Mouse (Mus musculus) heart, embryonic 15.5 days (tissue): ENCODE data around the gene Rab6a. TPM values are rescaled to one million over a fixed set of nuclear protein-coding genes. Genes with fewer than 3 reads are reported as not detected.
"Not testable (repeated sequence)": the region's sequence is repeated elsewhere in the genome, so short reads cannot be mapped to it uniquely, and the experiment has no call there.

Experiments used
- ATAC-seq: fragments of 200-750 bp; cut with Nextera tagmentation; replicated peaks from 2 replicates; pipeline ENCODE4 v1.8.0; 2017; ENCODE audit warnings: low read depth, moderate TSS enrichment; ENCODE audit not compliant: insufficient number of reproducible peaks, insufficient read depth, low FRiP score
- H3K27ac ChIP-seq: fragments of 300-500 bp; sonication (generic); 2 replicates; pipeline ENCODE4 v1.5.1; 2015; ENCODE audit warnings: mild to moderate bottlenecking, inconsistent platforms
- H3K27me3 ChIP-seq: fragments of 300-500 bp; sonication (generic); 2 replicates; pipeline ENCODE4 v1.6.1; 2015; ENCODE audit warnings: inconsistent platforms
- H3K36me3 ChIP-seq: fragments of 300-500 bp; sonication (generic); 2 replicates; pipeline ENCODE4 v1.6.1; 2015; ENCODE audit warnings: mild to moderate bottlenecking, inconsistent platforms
- H3K4me1 ChIP-seq: fragments of 300-500 bp; sonication (generic); replicated peaks from 2 replicates; pipeline ENCODE4 v1.6.1; 2015; ENCODE audit warnings: inconsistent platforms
- H3K4me2 ChIP-seq: fragments of 300-500 bp; sonication (generic); 2 replicates; pipeline ENCODE4 v1.6.1; 2015; ENCODE audit warnings: inconsistent platforms, mild to moderate bottlenecking, moderate library complexity
- H3K4me3 ChIP-seq: fragments of 300-500 bp; sonication (generic); 2 replicates; pipeline ENCODE4 v1.5.1; 2015; ENCODE audit warnings: mild to moderate bottlenecking, inconsistent platforms
- H3K9ac ChIP-seq: fragments of 300-500 bp; sonication (generic); 2 replicates; pipeline ENCODE4 v1.6.1; 2015; ENCODE audit warnings: mild to moderate bottlenecking, inconsistent platforms
- H3K9me3 ChIP-seq: fragments of 300-500 bp; sonication (generic); replicated peaks from 2 replicates; pipeline ENCODE4 v1.6.1; 2016; ENCODE audit warnings: inconsistent platforms
- WGBS: fragments of 180-500 bp; shearing (Covaris S2); methylation state at CpG from one replicate; pipeline ENCODE4 v1.1.7; 2015; ENCODE audit warnings: mixed read lengths; 5-methylcytosine and 5-hydroxymethylcytosine counted together
- polyA plus RNA-seq: library from polyadenylated mRNA; unstranded; fragments of >200 nt; fragmentation: Nextera tagmentation; extraction: Ambion mirVana; gene quantifications from 2 replicates; pipeline ENCODE4 v1.2.1, GENCODE M21; 2015

The Rab6a gene
- 85.1 and 85.5 TPM in 2 replicates for polyA plus RNA-seq

- Histone ChIP-seq H3K4me2 (peak within 1 kb of the TSS; percentile 84), H3K9me3 (no peaks in the 10 kb centered on the region), H3K4me3 (peak within 1 kb of the TSS; percentile 99), H3K36me3 (no peaks in the 10 kb centered on the region), H3K27ac (peak within 1 kb of the TSS; percentile 98), H3K9ac (peak within 1 kb of the TSS; percentile 95), H3K4me1 (peaks cover 12% of the 10 kb centered on the region), H3K27me3 (no peaks in the 10 kb centered on the region)
- under 1% methylated on average over 100 of the region's 105 CpGs for WGBS
- peak; percentile 97 for ATAC-seq
Observed at GRCm38 (mm10) chr7:100607214-100608129, at the start of gene Rab6a. Gene Rab6a, plus strand, starts transcription at chr7:100607410.

- Histone ChIP-seq H3K4me3 (no peak overlapping the region), H3K9me3 (no peaks in the 10 kb centered on the region), H3K27me3 (no peaks in the 10 kb centered on the region), H3K4me1 (peaks cover 16% of the 10 kb centered on the region), H3K9ac (no peak overlapping the region), H3K36me3 (no peaks in the 10 kb centered on the region; the same call in 1 of the 2 replicates), H3K27ac (no peak overlapping the region), H3K4me2 (no peak overlapping the region)
- WGBS: 87% methylated on average over 4 of the region's 4 CpGs
- ATAC-seq: no peak
Observed at GRCm38 (mm10) chr7:100559331-100559730, 47.9 kb upstream of the Rab6a start.

DNA sequence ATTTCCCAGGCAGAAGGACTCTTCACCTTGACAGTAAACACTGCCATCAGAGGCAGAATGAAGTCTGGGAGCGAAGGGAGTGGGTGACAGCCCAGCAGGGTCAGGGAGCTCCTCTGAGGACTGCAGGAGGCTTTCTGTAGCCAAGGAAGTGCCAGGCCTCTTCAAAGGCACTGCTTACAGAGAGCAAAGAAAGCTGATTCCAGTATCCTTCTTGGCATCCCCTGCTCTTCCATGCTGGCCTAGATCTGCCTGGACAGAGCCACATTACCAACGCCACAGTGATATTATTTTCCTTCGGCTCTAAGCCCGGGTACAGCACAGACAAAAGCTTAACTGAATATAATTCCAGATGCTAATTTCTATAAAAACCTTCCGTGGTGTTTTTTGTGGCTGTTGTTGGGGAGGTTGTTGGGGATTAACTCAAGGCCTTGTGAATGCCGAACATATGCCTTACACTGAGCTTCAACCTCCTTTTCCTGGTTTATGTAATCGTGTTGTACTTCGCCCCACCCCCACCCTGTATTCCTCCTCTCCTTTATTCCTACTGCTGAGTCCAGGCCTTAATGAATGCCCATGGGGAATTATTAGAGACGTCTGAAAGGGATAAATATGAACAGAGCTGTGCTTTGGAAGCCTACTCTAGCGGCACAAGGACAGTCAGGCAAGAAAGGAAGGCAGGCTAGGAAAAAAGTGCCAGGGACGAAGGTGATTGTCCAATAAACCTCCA, 45.2 kb upstream of the Rab6a start:
- no peak overlapping the region for H3K9ac ChIP-seq
- H3K4me3 ChIP-seq: no peak overlapping the region
- H3K4me1 ChIP-seq: peaks cover 4% of the 10 kb centered on the region; the same call in 1 of the 2 replicates
- H3K36me3 ChIP-seq: peaks cover 7% of the 10 kb centered on the region; the same call in 1 of the 2 replicates
- WGBS: 82% methylated on average over 11 of the region's 11 CpGs
- no peak for ATAC-seq
- no peaks in the 10 kb centered on the region for H3K9me3 ChIP-seq
- H3K4me2 ChIP-seq: no peak overlapping the region
- no peaks in the 10 kb centered on the region for H3K27me3 ChIP-seq
- no peak overlapping the region for H3K27ac ChIP-seq

DNA sequence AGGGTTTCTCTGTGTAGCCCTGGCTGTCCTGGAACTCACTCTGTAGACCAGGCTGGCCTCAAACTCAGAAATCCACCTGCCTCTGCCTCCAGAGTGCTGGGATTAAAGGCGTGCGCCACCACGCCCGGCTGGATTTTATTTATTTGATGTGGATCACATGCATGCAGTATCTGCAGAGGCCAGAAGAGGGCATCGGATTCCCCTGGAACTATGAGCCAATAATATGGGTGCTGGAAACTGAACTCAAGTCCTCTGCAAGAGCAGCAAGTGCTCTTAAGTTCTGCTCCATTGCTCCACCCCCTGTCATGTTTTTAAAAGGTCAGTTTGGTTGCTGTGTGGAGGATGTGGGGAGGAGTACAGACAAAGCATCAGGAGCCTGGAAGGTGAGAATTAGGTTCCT, 40.0 kb upstream of the Rab6a start:
- H3K36me3 ChIP-seq, H3K9ac ChIP-seq, H3K27ac ChIP-seq, H3K4me1 ChIP-seq, ATAC-seq, H3K4me3 ChIP-seq, H3K9me3 ChIP-seq, H3K27me3 ChIP-seq, H3K4me2 ChIP-seq: not testable (repeated sequence)
- 80% methylated on average over 5 of the region's 5 CpGs for WGBS

DNA sequence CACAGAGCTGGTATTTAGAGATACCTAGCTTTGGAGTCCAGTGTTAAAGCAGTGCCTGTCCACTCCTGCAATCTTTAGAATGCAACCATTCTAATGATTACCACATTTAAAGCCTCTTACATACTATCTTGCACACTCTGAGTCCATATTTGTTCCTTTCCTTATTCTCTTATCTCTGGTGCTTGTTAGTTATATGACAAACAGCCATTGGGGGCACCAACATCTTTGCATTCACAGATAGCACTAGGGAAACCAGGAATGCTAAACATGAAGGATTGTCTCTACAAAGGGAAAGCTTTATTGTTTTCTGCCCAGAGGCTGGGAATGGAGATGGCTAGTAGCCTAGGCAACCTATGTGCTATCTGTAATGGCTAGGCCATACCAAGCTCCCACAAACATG, 37.3 kb upstream of the Rab6a start:
- H3K9me3 ChIP-seq: no peaks in the 10 kb centered on the region
- H3K27ac ChIP-seq: no peak overlapping the region
- no peak overlapping the region for H3K4me3 ChIP-seq
- H3K27me3 ChIP-seq: no peaks in the 10 kb centered on the region
- H3K36me3 ChIP-seq: peaks cover 1% of the 10 kb centered on the region; the same call in 1 of the 2 replicates
- no peak for ATAC-seq
- H3K9ac ChIP-seq: no peak overlapping the region
- H3K4me2 ChIP-seq: no peak overlapping the region
- H3K4me1 ChIP-seq: no peaks in the 10 kb centered on the region

DNA sequence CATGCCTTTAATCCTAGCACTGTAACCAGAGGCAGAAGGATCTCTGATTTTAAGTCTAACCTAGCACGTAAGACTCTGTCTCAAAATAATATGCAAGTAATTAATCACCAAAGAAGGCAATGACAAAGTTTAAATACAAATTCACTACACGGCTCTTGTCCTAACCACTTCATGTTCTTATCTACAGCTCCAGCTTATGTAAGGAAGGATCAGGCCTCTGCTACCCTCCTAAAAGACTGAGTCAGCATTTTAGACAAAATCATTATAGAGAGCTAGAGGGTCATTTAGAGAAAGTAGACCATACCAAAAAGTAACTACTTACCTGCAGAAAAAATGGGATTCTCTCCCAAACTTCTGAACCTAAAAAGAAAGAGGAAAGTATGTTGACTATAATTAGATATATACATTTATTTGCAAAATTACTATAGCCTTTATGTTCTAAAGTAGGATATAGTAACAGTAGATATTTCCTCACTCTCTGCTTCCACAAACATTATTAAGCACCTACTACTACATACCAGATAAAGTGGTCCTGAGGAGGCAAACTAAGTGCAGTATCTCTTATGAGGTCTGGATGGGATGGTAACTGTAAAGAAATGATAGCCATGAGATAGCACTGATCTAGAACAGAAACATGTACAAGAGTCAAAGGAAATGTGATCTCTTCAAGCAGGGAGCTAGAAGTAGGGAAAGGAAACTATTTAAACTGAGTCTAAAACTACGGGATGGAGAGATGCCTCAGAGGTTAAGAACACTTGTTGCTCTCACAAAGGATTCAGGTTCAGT, 36.1 kb upstream of the Rab6a start:
- no peak overlapping the region for H3K27ac ChIP-seq
- 65% methylated on average over 3 of the region's 3 CpGs for WGBS

DNA sequence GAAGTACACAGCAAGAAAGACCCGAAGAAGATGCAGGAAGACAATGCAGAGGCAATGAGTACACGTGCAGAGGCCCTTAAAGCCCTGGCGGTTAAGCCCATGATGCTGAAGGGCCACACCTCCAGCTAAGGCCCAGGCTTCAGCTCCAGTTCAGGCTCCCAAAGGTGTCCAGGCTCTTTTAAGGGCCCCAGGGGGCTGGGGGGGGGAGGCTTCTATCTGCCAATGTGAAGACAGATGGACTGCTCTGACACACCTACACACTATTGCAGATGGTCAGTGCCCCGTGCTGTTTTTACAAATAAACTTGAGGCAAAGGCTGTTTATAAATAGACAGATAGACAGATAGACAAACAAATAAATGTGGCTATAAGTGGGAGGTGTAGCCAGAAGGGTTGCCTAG, 35.1 kb upstream of the Rab6a start:
- Histone ChIP-seq H3K4me1 (no peaks in the 10 kb centered on the region), H3K4me3 (no peak overlapping the region), H3K36me3 (no peaks in the 10 kb centered on the region; the same call in 1 of the 2 replicates), H3K4me2 (no peak overlapping the region), H3K27me3 (no peaks in the 10 kb centered on the region), H3K9me3 (no peaks in the 10 kb centered on the region), H3K9ac (no peak overlapping the region), H3K27ac (no peak overlapping the region)
- ATAC-seq: no peak
- WGBS: 74% methylated on average over 4 of the region's 4 CpGs

More for the DNA sequence above, 36.1 kb upstream of the Rab6a start:
- Histone ChIP-seq H3K4me1 (no peaks in the 10 kb centered on the region), H3K9ac (no peak overlapping the region), H3K27me3 (no peaks in the 10 kb centered on the region), H3K9me3 (no peaks in the 10 kb centered on the region), H3K4me3 (no peak overlapping the region), H3K36me3 (no peaks in the 10 kb centered on the region; the same call in 1 of the 2 replicates), H3K4me2 (no peak overlapping the region)
- no peak for ATAC-seq

DNA sequence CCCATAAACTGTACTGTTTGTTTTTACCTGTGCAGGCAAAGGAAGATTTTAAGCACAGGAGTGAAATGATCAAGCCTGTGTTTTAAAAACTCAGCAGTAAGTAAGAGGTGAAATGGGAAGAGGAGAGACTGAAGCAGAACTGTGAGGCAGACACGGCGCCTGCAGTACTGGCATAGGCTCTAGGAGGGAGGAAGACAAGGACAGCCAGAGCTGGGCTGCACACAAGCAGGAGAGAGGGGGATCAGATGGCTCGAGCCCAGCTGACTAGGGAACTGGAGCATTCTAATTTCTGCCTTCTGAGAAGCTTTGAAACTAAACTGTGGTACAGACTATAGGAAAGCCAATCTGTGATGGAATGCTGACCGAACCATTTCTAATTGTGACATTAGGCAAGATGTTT, 34.5 kb upstream of the Rab6a start:
- H3K4me1 ChIP-seq: no peaks in the 10 kb centered on the region
- WGBS: 77% methylated on average over 4 of the region's 4 CpGs
- no peak overlapping the region for H3K9ac ChIP-seq
- ATAC-seq: no peak
- no peaks in the 10 kb centered on the region for H3K27me3 ChIP-seq
- no peak overlapping the region for H3K27ac ChIP-seq
- no peaks in the 10 kb centered on the region for H3K9me3 ChIP-seq
- no peak overlapping the region for H3K4me3 ChIP-seq
- no peak overlapping the region for H3K4me2 ChIP-seq
- H3K36me3 ChIP-seq: no peaks in the 10 kb centered on the region; the same call in 1 of the 2 replicates

- Histone ChIP-seq H3K9me3 (no peaks in the 10 kb centered on the region), H3K4me3 (no peak overlapping the region), H3K9ac (no peak overlapping the region), H3K27ac (no peak overlapping the region; the same call in 1 of the 2 replicates), H3K36me3 (peaks cover 3% of the 10 kb centered on the region; the same call in 1 of the 2 replicates), H3K27me3 (no peaks in the 10 kb centered on the region), H3K4me1 (peaks cover 12% of the 10 kb centered on the region), H3K4me2 (no peak overlapping the region)
- no peak for ATAC-seq
- 45% methylated on average over 2 of the region's 2 CpGs for WGBS
Observed at GRCm38 (mm10) chr7:100578794-100579193, 28.4 kb upstream of the Rab6a start.

DNA sequence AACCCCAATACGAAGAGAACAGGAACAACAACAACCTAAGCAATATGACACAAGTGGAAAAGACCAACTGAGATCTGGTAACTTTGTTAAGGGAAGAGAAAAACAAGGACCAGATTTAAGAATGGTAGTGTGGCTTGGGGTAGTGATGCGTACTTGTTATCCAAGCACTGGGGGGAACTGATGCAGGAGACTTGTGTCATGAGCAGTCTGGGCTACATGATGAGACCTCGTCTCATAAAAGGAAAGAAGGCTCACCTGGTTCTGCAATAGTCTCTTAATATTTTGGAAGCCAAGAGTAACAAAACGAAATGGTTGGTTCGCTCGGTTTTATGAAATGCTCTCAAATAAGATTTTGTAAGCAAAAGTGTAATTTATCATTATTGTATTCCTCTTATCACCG, 25.0 kb upstream of the Rab6a start:
- 37% methylated on average over 7 of the region's 7 CpGs for WGBS
- peak overlapping the region; percentile 66 for H3K4me3 ChIP-seq
- H3K9me3 ChIP-seq: no peaks in the 10 kb centered on the region
- H3K27ac ChIP-seq: peak overlapping the region; percentile 92; the same call in 1 of the 2 replicates
- H3K4me1 ChIP-seq: peaks cover 12% of the 10 kb centered on the region
- H3K9ac ChIP-seq: peak overlapping the region; percentile 77
- ATAC-seq: no peak
- peak overlapping the region; percentile 79 for H3K4me2 ChIP-seq
- H3K27me3 ChIP-seq: no peaks in the 10 kb centered on the region
- H3K36me3 ChIP-seq: peaks cover 3% of the 10 kb centered on the region; the same call in 1 of the 2 replicates
